Mouse (Mus musculus): Measurements from ENCODE around the gene Ccnk.

Gene Ccnk

DNA sequence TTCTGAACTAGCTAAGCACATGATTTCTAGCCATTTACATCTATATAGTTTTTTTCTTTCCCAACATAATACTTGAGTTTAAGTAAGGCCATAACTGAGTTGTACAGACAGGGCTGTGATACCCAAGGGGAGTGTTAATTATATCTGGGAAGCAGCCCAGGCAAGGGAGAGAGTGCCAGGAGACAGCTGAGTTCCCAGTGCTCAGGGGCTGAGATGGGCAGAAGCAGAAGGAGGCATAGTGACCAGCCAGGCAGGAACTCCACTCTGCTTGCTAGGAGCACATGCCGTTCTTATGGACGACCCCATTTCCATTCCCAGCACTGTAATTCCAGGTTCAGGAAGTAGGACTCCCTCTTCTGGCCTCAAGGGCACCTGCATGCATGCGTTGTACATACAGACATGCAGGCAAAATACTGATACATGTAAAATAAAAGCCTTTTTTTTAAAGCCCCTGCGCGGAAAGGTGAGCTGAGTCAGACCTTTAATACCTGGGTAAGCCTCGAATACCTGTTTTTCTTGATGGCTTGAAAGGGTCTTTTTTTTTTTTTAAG lies 8.2 kb downstream of the Ccnk start:
- no peak for DNase-seq (ENCODE audit: low read depth, low spot score)

DNA sequence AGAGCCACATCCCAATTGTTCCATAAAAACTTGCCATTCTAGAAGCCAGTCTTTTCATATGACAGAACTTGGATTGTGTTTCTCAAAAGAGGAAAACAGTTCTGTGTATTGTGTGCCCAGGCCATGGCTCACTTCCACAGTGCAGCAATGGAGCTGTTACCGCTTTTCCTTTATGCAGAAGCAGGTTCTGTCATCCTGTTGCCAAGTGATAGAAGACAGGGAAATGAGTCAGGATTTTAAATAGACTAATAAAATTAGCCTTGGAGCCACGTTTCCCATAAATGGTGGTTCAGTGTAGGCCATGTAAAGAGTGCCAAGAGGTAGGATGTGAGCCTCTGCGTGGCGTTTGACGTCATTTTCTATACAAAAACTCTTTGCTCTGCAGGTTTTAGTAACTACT lies 14.5 kb downstream of the Ccnk start:
- DNase-seq (ENCODE audit: low read depth, low spot score) = no peak

DNA sequence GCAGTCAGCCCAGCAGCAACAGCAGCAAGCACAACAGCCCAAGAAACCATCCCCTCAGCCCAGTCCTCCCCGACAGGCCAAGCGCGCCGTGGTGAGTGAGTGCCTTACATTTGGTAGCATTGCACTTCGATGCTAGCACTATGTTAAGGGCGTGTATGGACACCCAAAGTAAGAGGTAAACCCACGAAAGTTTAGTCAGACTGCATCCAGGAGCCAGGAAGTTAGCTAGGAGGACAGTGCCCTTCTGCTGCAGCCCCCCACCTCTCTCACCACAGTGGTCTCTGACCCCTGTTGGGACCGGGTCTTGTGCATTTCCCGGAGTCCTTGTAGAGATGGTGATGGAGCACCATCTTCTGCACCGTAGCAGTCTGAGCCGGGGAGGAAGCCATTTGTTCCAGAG lies 16.4 kb downstream of the Ccnk start:
- DNase-seq (ENCODE audit: low read depth, low spot score) = no peak

DNA sequence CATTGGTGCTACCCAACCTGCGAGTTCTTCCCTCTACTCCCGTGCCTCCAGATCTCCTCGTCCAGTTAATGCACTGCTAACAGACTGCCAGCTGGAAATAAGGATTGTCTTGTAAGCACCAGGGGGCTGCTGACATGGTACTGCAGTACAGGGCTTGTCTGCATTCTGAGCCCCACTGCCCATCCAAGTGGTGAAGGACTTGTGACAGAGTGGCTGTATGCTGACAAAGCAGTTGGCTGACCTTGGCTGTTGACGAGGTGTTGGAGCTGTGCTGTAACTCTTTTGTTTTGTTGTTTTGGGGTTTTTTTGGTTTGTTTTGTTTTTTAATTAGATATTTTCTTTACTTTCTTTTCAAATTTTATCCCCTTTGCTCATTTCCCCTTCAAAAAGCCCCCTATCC lies 19.1 kb downstream of the Ccnk start:
- no peak for DNase-seq (ENCODE audit: low read depth, low spot score)

DNA sequence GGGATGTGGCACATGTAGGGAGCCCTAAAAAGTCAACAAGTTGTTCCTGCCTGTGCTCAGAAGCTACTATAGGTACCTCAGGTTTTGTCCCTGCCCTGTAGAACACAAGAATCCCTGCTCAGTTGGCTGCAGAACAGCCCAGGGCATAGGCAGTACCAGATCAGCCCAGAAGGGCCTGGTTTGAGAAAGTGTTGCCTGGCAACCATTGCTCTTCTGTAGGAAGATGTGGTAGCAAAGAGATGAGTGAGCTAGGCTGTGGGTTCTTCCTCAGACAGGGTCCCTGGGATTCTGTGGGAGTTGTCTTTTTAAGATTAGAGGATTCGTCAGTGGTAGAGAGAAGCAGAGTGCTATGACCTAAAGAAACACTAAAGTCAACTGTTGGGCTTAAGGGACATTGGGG lies 20.7 kb downstream of the Ccnk start:
- DNase-seq (ENCODE audit: low read depth, low spot score) = no peak

DNA sequence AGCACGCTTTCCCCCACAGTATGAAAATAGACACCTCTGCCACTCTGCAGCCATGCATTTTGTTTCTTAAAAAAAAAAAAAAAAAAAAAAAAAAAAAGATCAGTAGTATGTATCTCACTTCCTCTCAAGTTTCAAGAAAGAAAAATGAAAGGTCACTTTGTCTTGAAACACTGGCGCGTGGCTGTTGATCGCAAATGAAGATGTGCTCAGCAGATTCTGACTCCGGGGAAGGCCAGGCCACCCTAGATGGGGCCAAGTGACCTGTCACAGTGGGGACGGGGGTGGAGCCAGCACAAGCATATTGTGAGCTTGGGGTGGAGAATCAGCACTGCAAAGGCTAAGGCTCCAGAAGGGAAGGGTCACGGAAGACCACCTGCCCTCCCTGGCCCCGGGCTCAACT lies 24.5 kb downstream of the Ccnk start:
- DNase-seq (ENCODE audit: low read depth, low spot score) = peak; percentile 57

DNA sequence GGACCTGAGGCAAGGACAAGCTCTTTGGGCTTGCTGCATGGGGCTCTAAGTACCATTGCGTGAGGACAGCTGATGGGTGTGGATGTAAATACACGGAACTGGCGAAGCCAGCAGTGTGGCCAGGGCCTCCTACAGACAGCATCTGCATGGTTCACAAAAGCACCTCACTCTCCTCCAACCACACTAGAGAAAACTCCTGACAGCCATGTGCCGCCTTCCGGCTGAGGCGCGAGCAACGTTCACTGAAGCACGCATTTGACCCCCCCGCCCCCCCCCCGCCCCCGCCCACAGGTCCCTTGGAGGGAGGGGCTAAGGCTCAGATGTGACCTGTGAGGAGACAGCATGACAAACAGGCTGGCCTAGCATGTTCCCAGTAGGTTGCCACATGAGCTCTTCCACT lies 25.6 kb downstream of the Ccnk start:
- DNase-seq (ENCODE audit: low read depth, low spot score) = peak; percentile 65

DNA sequence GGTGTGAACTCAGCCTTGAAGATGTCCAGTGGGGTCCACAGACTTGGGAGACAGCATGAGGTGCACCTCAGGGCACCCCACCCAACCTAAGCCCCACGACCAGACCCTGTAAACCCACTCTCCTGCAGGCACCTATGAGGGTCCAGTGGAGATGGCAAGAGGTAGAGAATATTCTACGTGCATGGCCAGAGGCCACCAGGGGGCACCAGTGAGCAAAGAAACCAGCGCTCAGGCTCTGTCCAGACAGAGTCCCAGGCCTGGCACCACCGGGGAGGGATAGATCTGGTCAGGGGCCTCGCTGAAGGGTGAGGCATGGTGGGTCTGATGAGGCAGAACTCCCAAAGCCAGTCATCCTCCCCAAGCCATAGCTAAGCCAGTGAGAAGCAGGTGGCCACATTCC lies 27.3 kb downstream of the Ccnk start:
- peak; percentile 79 for DNase-seq (ENCODE audit: low read depth, low spot score)

DNA sequence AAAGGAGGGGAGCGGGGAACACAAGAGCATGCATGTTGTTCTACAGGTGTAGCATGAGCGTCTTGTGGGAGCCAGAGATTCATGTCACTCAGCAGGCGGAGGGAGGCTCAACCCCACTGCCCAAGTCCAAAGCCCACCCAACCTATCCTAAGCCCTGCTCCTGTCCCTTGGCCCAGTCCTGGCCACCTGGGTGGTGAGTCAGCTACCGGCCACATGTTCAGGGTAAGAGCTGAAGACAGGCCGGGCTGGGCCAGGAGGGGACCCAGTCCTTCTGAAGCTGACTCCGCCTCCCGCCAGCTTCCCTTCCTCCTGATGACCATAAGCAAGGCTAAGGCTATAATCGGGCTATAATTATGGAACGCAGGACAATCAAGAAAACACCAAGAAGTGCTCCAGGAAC lies 28.8 kb downstream of the Ccnk start:
- DNase-seq (ENCODE audit: low read depth, low spot score) = no peak

DNA sequence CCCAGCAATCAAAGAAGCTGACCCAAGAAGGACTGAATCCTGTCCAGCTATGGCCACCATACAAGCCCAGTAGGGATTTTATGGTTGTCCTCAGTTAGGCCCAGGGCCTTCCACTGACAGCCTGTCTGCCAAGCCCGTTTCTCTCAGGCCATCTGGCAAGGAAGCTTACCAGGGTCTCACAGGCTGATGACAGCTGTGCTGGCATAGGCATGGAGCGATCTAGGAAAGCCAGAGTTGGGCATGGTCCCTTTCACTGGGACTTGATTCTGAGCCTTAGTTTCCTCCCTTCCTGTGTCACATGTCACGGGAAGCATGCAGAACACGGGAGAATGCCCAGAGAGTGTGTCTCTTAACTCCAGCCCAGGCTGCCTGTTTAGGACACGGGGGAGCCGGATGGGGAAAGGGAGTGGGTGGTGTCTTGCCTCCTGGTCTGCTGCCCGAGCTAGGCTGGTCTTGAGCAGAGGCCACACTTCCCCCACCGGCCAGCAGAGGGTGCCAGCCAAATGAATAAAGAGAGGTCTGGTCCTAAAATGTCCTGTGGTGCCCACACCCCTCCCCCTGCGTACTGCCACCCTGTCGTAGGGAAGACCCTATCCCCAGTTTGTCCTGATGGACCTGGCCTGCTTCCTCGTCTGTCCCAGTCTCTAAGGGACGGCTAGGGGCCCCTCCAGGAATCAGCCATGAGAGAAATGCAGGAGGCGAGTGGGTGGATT lies 29.5 kb downstream of the Ccnk start:
- DNase-seq (ENCODE audit: low read depth, low spot score) = peak; percentile 73

DNA sequence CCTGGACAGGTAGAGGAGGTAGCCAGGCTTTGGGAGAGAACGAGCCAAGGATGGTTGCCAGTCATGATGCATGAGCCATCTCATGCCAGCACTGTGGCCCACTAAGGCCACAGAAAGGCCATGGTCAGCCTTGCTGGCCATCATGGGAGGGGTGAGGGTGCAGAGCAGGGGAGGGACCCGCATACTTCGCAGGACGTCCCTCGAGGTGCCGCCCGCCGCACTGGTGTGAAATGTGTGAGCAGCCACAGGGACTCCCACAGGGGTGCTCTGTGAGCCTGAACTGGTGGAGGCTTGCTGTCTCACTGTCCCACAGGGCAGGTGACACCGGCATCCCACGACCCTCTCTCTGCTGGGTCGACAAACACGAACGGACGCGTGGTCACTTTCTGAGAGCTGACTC lies 31.2 kb downstream of the Ccnk start:
- DNase-seq (ENCODE audit: low read depth, low spot score) = no peak

DNA sequence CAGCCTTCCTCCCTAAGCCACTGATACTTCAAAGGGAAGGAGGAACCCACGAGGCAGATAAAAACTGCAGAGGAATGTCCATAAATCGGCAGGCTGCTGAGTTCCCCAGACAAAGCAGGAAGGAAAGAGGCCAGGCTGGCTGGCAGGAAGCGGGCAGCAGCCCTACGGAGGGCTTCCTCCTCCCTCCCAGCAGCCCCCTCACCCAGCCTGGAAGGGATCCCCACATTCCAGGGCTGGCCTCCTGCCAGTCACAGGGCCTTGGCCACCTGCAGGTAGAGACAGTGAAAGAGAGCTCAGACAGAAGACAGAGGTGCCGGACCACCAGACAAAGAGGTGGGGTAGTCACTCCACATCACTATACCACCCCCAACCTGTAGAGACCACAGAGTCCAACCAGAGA lies 32.7 kb downstream of the Ccnk start:
- DNase-seq (ENCODE audit: low read depth, low spot score) = no peak

DNA sequence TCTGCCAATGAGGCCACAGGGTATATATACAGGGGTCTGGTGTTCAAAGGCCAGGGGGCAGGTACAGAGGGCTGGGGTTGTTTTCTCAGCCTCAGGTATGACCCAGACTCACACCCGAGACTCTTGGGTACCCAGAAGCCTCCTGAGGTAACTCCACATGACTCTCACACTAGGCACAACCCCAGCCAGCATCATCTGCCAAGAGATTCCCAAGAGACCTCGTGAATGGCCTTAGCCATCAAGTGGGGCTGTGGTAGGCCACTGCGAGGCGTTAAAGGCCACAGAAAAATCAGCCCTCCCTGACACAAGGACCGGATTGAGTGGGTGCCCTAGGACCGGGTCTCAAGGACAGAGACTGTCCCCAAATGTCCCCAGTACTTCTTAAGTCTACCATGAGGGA lies 33.1 kb downstream of the Ccnk start:
- DNase-seq (ENCODE audit: low read depth, low spot score) = no peak

DNA sequence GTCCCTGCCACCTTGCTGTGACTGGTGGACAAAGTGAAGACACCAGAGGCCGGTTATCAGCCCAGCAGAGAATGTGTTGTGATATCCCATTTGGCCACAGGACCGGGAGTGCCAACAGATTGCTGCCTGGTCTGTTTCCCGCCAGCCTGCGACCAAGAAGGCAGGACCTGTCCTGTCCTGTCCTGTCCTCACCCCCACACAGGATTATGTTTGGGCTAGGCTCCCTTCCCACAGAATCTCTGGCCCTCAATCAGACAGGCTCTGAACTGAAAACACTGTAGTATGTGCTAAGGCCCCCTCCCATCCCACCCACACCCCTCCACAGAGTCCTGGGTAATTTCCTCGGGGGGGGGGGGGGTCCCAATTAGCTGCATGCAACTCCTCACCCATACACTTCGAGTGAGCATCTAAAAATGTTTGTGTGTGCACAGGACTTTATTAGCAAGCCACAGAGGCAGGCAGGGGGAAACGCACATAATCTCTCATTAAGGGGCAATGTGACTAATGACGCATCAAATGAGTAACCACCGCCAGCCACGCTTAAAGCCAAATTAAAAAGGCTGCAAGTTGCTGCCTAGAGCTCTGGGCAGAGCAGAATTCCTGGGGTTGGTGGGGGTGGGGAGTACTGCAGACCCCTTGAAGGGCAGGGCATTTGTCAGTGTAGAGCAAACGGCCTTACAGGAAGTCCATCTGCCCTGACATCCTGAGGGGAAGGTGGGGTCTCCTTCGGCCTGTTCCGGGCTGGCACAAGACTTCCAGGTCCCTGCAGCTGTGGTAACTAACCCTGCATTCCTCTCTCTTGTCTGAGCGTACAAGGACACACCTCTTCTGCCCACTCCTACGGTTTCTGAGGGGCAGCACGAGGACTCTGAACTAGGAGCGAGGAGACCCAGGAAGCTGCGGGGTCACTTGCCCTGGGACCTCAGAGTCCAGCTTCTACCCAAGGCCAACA lies 34.0 kb downstream of the Ccnk start:
- DNase-seq (ENCODE audit: low read depth, low spot score) = no peak

DNA sequence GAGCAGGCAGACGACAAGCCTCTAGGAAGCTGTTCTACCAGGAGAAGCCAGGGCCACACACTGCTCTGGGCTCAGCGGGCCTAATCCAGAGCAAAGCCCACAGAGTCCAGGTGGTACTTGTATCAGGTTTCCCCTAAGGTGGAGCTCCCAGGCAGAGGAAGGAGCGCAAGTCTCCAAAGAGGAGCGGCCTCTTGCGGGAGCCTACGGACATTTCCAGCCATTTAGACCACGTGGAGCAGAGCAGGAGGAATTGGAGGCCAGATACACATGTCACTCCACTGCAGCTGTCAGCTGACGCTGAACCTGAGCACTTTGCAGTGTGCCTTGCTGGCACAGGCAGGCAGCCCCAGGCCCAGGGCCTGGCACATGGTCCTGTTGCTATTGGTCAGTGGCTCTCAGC lies 35.7 kb downstream of the Ccnk start:
- DNase-seq (ENCODE audit: low read depth, low spot score) = no peak

DNA sequence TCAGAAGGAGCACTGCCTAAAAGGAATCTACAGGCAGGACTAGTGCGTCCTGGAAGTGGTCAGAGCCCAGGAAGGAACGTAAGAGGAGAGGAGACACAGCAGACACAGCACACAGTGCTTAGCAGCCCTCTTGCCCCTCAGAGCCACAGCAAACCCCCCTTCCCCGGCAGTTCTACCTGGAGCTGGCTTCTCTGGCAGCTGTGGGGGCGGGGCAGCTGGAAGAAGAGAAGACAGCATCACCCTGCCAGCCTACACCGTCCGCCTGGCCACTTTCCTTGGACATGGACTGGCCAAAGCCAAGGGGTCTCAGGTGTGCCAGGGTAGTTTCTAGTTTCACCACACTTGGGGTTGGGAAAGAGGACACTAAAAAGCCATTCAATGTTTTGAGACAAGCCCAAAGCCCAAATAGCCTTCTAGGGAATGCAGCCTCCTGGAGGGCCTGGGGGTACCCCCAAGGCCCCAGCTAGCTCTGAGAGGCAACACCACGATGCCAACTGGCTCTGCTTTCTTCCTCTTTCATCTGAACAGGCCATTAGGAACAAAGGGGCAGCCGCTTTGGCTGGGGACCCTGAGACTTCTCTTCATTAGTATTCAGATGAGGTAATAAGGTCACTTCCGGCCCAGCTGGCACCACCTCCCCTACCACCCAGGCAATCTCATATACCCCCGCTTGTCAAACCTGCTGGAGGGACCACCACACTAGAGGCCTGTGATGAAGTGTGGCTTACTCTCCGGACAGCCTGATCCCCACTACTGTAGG lies 37.4 kb downstream of the Ccnk start:
- no peak for DNase-seq (ENCODE audit: low read depth, low spot score)

DNA sequence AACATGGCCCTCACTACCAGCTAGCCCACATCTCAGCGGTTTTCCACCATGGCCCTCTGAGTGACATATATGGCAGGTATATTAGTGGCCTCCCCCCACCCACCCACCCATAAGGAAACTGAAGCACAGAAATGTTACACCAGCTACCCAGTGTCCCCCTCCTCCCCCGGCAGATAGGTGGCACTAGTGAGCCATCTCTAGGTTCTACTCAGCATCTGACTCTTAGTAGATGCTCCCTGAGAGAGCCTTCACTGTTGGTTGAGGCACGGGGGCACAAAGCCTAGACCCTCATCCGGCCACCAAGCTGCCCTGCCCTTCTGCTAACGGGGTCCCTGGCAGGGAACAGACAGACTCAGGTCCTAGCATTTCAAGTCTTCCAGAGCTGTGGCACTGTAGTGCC lies 38.2 kb downstream of the Ccnk start:
- peak; percentile 64 for DNase-seq (ENCODE audit: low read depth, low spot score)

DNA sequence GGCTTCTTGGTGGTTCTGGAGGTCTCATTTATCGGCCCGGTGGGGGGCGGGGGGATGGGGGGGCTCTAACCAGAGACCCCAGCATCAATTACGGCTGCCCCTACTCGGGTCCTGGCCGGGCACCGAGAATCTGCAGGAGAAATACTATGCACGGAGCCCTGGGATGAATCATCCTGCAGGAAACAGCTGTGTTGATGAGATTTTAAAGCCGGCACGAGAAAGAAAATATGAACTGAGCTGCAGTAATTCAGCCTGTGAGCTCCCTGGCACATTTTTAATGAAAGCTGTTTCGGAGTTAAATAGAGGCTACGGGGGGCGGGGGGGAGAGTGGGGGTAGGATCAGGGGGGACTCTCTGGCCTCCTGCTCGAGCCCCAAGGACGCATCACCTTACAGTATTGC lies 39.8 kb downstream of the Ccnk start:
- no peak for DNase-seq (ENCODE audit: low read depth, low spot score)

DNA sequence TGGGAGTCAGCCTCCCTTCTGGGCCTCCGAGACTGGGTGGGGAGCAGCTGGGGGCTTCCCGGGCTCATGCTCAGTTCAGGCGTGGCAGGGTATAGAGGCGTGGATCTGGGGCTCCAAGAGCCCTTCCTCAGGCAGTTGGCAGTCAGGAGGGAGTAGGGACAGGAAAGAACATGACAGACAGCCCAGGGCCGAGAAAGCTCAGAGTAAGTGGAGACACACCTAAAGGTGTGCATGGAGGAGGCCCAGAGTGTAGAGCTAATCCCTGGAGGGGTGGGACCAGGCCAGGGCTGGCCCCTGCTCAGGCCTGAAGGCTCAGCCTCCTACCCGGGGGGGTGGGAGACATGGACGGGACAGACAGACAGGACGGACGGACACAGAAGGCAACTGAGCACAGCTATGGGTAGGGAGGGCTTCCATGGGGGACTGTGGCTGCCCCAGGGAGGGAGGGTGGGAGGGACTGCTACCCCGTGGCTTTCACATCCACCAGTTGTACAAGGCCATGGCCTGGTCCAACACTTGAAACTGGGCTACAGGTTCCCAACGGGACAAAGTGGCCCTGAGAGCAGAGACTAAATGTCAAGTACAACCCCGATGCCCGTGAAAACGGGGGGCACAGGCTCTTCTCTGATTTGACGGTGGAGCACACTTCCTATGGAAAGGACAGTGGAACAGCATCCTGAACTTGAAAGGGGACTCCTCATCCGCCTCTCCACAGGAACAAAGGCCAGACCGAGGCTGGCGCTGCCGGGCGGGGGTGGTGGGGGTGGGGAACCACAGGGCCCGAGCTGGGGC lies 40.6 kb downstream of the Ccnk start:
- no peak for DNase-seq (ENCODE audit: low read depth, low spot score)

DNA sequence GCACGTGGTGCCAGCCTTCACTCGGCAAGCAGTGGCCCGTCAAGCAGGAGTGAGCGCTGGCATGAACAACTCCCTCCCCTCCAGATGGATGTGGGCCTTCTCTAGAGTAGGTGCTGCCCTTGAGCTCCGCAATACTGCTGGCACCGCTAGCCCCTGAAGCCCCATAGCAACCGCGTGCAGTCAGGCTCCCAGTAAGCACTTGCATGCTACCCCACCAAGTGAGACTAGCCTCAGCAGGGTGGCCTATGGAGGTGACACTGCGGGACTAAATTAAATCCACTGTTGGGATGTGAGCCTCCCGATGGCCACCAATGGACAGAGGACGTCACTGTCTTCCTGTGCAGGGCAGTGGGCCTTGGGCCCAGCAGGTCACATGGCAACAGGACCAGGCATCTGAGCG lies 41.2 kb downstream of the Ccnk start:
- no peak for DNase-seq (ENCODE audit: low read depth, low spot score)

DNA sequence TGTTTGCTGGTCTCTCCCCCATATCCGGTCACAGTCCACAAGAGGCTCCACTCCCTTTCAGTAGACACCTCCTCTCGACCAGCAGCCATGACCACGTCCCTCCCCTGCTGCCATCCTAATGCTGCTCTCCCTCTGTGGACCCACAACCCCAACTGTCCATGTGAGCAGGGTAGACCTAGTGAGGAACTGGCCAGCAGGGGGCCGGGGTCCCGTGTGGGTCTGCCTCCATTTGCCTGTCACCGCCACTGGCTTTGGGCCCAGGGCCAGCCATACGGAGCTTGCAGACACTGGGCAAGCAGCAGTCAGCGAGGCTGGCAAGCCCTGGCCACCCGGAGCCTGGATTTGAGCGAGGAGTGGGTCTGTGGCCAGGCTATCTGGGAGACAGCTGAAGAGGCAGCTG lies 41.8 kb downstream of the Ccnk start:
- DNase-seq (ENCODE audit: low read depth, low spot score) = no peak
